Mouse (Mus musculus) kidney, embryonic 14.5 days (tissue): ENCODE results near the gene Rubcn. TPM values are rescaled to one million over a fixed set of nuclear protein-coding genes. Genes with fewer than 3 reads are reported as not detected.
"Not testable (repeated sequence)": the region's sequence is repeated elsewhere in the genome, so short reads cannot be mapped to it uniquely, and the experiment has no call there.

ENCODE experiments used
- ATAC-seq: fragments of 200-750 bp; cut with Nextera tagmentation; 2 replicates; pipeline ENCODE4 v1.8.0; 2017; ENCODE audit warnings: moderate number of reproducible peaks, mild to moderate bottlenecking, moderate TSS enrichment, moderate library complexity; ENCODE audit not compliant: low FRiP score, low TSS enrichment
- H3K27ac ChIP-seq: fragments of 300-500 bp; sonication (generic); 2 replicates; pipeline ENCODE4 v1.5.1; 2014; ENCODE audit warnings: low read depth, mild to moderate bottlenecking, low read length, moderate library complexity, mixed read lengths
- H3K27me3 ChIP-seq: fragments of 300-500 bp; sonication (generic); 2 replicates; pipeline ENCODE4 v1.6.1; 2014; ENCODE audit warnings: mild to moderate bottlenecking, low read length; ENCODE audit not compliant: control insufficient read depth, insufficient read depth
- H3K36me3 ChIP-seq: fragments of 300-500 bp; sonication (generic); 2 replicates; pipeline ENCODE4 v1.6.1; 2014; ENCODE audit warnings: low read length, mixed read lengths; ENCODE audit not compliant: control insufficient read depth, insufficient read depth
- H3K4me1 ChIP-seq: fragments of 300-500 bp; sonication (generic); 2 replicates; pipeline ENCODE4 v1.6.1; 2014; ENCODE audit warnings: low read length, mixed read lengths; ENCODE audit not compliant: control insufficient read depth, insufficient read depth
- H3K4me2 ChIP-seq: fragments of 300-500 bp; sonication (generic); replicated peaks from 2 replicates; pipeline ENCODE4 v1.6.1; 2014; ENCODE audit warnings: low read depth, mild to moderate bottlenecking, low read length
- H3K4me3 ChIP-seq: fragments of 300-500 bp; sonication (generic); 2 replicates; pipeline ENCODE4 v1.5.1; 2014; ENCODE audit warnings: mild to moderate bottlenecking, low read length
- H3K9ac ChIP-seq: fragments of 300-500 bp; sonication (generic); 2 replicates; pipeline ENCODE4 v1.6.1; 2014; ENCODE audit warnings: low read depth, mild to moderate bottlenecking, low read length, moderate library complexity
- H3K9me3 ChIP-seq: fragments of 300-500 bp; sonication (generic); 2 replicates; pipeline ENCODE4 v1.6.1; 2016; ENCODE audit warnings: low read length; ENCODE audit not compliant: control insufficient read depth
- WGBS: fragments of 180-500 bp; shearing (Covaris S2); extraction: QIAGEN DNeasy Blood & Tissue Kit; methylation state at CpG from one replicate; pipeline ENCODE4 v1.1.7; 2014; 5-methylcytosine and 5-hydroxymethylcytosine counted together
- polyA plus RNA-seq: library from polyadenylated mRNA; unstranded; fragments of >200 nt; fragmentation: Nextera tagmentation; extraction: Ambion mirVana; gene quantifications from 2 replicates; pipeline ENCODE4 v1.2.1, GENCODE M21; 2014

Gene Rubcn
- polyA plus RNA-seq, 1 experiment from 2014 or later, result 15.2 TPM

- Histone ChIP-seq H3K9ac (no peak overlapping the region), H3K27ac (no peak overlapping the region), H3K4me1 (peaks cover 11% of the 10 kb centered on the region), H3K4me3 (no peak overlapping the region), H3K4me2 (no peak overlapping the region), H3K36me3 (no peaks in the 10 kb centered on the region), H3K27me3 (no peaks in the 10 kb centered on the region), H3K9me3 (no peaks in the 10 kb centered on the region)
- ATAC-seq, result no peak
- 85% methylated on average over 3 of the region's 3 CpGs for WGBS
These were observed 1.7 kb downstream of the Rubcn start for GRCm38 (mm10) chr16:32875847-32876246.

DNA sequence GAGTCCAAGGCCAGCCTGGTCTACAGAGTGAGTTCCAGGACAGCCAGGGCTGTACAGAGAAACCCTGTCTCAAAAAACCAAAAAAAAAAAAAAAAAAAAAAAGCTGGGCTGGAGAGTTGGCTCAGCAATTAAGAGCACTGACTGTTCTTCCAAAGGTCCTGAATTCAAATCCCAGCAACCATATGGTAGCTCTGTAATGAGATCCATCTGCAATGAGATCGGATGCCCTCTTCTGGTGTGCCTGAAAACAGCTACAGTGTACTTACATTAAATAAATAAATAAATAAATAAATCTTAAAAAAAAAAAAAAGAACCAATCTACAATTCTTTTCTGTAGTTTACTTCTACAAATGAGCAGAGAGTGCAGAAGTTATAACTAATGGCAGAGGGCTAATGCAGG, 2.3 kb downstream of the Rubcn start:
- not testable (repeated sequence) for H3K36me3 ChIP-seq, H3K27me3 ChIP-seq, H3K4me2 ChIP-seq, H3K9ac ChIP-seq, H3K4me3 ChIP-seq, H3K9me3 ChIP-seq, H3K27ac ChIP-seq, ATAC-seq
- WGBS, result 71% methylated on average over 1 of the region's 1 CpGs
- H3K4me1 ChIP-seq, result peaks cover 11% of the 10 kb centered on the region

DNA sequence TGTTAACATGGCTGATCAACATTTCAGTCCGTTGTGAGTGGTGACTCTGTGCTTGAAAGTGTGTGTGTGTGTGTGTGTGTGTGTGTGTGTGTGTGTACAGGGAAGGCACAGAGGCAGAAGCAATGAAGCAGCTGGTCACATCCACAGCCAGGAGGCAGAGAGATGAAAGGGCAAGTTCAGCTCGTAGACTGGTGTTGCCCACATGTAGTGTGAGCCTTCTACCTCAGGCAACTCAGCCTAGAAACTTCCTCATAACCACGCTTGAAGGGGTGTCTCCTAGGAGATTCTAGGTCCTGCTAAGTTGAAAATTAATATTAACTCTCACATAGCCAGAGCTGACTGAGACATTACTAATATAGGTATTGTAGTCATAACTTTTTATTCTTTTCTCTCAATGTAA, 4.2 kb downstream of the Rubcn start:
- Histone ChIP-seq H3K9ac (no peak overlapping the region), H3K4me1 (0 out of 2 replicates have a peak, but pooled peaks cover 4% of the 10 kb centered on the region), H3K36me3 (no peaks in the 10 kb centered on the region), H3K27ac (no peak overlapping the region), H3K27me3 (no peaks in the 10 kb centered on the region), H3K9me3 (no peaks in the 10 kb centered on the region), H3K4me2 (no peak overlapping the region), H3K4me3 (no peak overlapping the region)
- ATAC-seq, result no peak
- 52% methylated on average over 3 of the region's 3 CpGs for WGBS

DNA sequence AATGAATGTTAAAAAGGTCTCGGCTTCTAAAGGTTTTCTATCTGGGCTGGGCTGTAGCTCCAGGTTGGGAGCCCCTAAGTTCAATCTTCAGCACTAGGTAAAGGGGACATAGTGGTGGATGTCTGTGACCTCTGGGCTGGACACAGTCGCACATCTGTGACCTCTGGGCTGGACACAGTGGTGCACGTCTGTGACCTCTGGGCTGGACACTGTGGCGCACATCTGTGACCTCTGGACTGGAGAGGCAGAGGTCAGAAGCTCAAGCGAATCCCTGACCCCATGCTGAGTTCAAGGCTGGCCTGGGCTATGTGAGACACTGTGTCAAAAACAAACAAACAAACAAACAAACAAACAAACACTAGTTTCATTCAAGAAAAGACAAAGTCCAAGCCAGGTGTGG, 7.3 kb downstream of the Rubcn start:
- Histone ChIP-seq H3K4me1 (peaks cover 14% of the 10 kb centered on the region), H3K9me3 (no peaks in the 10 kb centered on the region), H3K4me3 (no peak overlapping the region), H3K36me3 (no peaks in the 10 kb centered on the region), H3K27ac (no peak overlapping the region), H3K9ac (no peak overlapping the region), H3K27me3 (no peaks in the 10 kb centered on the region), H3K4me2 (no peak overlapping the region)
- no peak for ATAC-seq
- WGBS, result 66% methylated on average over 5 of the region's 5 CpGs

GRCm38 (mm10) chr16:32867919-32868552, 9.5 kb downstream of the Rubcn start:
- no peaks in the 10 kb centered on the region for H3K27me3 ChIP-seq
- peaks cover 14% of the 10 kb centered on the region for H3K4me1 ChIP-seq
- peak overlapping the region; percentile 71 for H3K9ac ChIP-seq
- peak; percentile 97 for ATAC-seq
- H3K27ac ChIP-seq, result peak overlapping the region; percentile 55; the same call in 1 of the 2 replicates
- H3K4me3 ChIP-seq, result peak overlapping the region; percentile 87
- H3K9me3 ChIP-seq, result no peaks in the 10 kb centered on the region
- peaks cover 5% of the 10 kb centered on the region; the same call in 1 of the 2 replicates for H3K36me3 ChIP-seq
- under 1% methylated on average over 35 of the region's 35 CpGs for WGBS
- H3K4me2 ChIP-seq, result peak overlapping the region; percentile 85

DNA sequence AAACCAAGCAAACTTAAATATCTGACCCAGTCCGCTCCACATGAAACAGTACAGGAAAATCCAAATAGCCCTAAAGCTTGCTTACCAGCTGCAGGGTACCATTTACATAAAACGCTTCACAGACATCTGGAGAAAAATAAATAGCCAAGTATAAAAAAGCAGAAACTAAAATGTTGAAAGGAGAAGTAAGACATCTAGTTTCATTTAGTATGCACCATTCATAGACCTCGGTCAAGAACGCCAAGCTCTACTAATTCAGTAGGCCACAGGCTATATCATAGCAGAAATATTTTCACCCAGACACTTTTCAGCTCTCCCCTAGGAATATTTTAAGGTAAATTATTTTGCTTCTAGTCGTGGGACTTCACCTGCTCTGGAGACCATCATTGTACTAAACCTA, 10.9 kb downstream of the Rubcn start:
- Histone ChIP-seq H3K4me2 (no peak overlapping the region), H3K4me1 (peaks cover 14% of the 10 kb centered on the region), H3K27ac (no peak overlapping the region), H3K9me3 (no peaks in the 10 kb centered on the region), H3K4me3 (no peak overlapping the region; the same call in 1 of the 2 replicates), H3K36me3 (peaks cover 5% of the 10 kb centered on the region; the same call in 1 of the 2 replicates), H3K27me3 (no peaks in the 10 kb centered on the region), H3K9ac (no peak overlapping the region)
- ATAC-seq, result no peak
- WGBS, result 86% methylated on average over 5 of the region's 5 CpGs

DNA sequence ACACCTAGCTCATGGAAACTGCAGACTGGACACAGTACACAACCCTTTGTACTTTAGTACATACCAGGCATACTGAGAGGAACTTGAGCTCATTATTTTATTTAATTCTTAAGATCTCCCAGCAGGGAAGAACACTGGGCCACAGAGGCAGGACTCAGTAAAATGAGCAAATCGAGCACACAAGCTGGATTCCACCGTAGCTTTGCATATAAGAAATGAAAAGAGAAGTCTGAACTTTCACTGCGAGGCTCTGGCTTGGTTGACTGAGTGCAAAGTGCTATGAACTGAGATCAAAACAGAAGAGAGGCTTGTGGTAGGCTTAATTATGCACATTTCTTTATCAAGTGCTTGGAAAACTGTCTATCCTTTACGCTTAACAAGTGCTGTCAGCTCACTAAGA, 12.2 kb downstream of the Rubcn start:
- Histone ChIP-seq H3K27me3 (no peaks in the 10 kb centered on the region), H3K36me3 (peaks cover 5% of the 10 kb centered on the region; the same call in 1 of the 2 replicates), H3K4me1 (peaks cover 14% of the 10 kb centered on the region), H3K4me3 (no peak overlapping the region), H3K27ac (no peak overlapping the region), H3K9ac (no peak overlapping the region), H3K9me3 (no peaks in the 10 kb centered on the region), H3K4me2 (no peak overlapping the region)
- no peak for ATAC-seq
- WGBS, result 91% methylated on average over 4 of the region's 4 CpGs

DNA sequence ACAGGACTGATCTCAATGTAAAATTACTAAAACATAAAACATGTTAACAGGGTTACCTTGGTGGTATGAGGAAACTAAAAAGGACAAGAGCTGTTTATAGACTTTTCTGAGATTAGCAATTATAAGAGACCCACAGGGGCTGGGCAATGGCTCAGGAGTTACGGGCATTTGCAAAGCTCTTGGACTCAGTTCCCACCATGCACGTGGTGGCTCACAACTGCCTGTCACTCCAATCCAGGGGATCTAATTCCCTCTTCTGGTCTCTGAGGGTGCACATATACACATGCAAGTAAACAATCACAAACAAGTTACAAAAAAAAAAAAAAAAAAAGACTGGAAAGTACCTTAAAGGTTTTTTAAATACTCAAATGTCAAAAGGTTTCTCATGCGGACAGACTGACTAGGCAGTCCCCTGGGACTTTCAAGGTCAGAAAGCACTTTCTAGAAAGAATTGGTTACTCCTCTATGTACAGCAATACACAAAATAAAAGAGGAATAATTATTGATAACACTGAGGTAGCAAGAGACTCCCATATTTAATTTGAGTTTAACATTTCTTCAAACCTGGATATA, 15.7 kb downstream of the Rubcn start:
- H3K4me1 ChIP-seq, result peaks cover 2% of the 10 kb centered on the region
- no peak for ATAC-seq
- no peak overlapping the region for H3K4me2 ChIP-seq
- H3K36me3 ChIP-seq, result peaks cover 5% of the 10 kb centered on the region; the same call in 1 of the 2 replicates
- 95% methylated on average over 3 of the region's 3 CpGs for WGBS
- H3K27ac ChIP-seq, result no peak overlapping the region
- H3K9ac ChIP-seq, result no peak overlapping the region
- no peaks in the 10 kb centered on the region for H3K27me3 ChIP-seq
- no peak overlapping the region for H3K4me3 ChIP-seq
- no peaks in the 10 kb centered on the region for H3K9me3 ChIP-seq

GRCm38 (mm10) chr16:32858771-32859636, 18.6 kb downstream of the Rubcn start:
- WGBS, result 65% methylated on average over 12 of the region's 12 CpGs
- H3K9ac ChIP-seq, result no peak overlapping the region
- no peak for ATAC-seq
- no peak overlapping the region for H3K4me3 ChIP-seq
- no peaks in the 10 kb centered on the region for H3K4me1 ChIP-seq
- no peaks in the 10 kb centered on the region for H3K9me3 ChIP-seq
- H3K4me2 ChIP-seq, result no peak overlapping the region
- H3K27me3 ChIP-seq, result no peaks in the 10 kb centered on the region
- H3K36me3 ChIP-seq, result peaks cover 4% of the 10 kb centered on the region; the same call in 1 of the 2 replicates
- H3K27ac ChIP-seq, result no peak overlapping the region
